Mouse (Mus musculus) midbrain, embryonic 16.5 days (tissue): ENCODE results near the gene Dguok. TPM values are rescaled to one million over a fixed set of nuclear protein-coding genes. Genes with fewer than 3 reads are reported as not detected.

Experiments used
- ATAC-seq: fragments of 200-750 bp; cut with Nextera tagmentation; 2 replicates; pipeline ENCODE4 v1.8.0; 2017; ENCODE audit warnings: moderate TSS enrichment
- H3K27ac ChIP-seq: fragments of 300-500 bp; sonication (generic); 2 replicates; pipeline ENCODE4 v1.5.1; 2014; ENCODE audit warnings: mild to moderate bottlenecking, low read length, mixed read lengths
- H3K27me3 ChIP-seq: fragments of 300-500 bp; sonication (generic); 2 replicates; pipeline ENCODE4 v1.6.1; 2014; ENCODE audit warnings: low read depth, low read length, mixed read lengths; ENCODE audit not compliant: control insufficient read depth, insufficient read depth
- H3K36me3 ChIP-seq: fragments of 300-500 bp; sonication (generic); 2 replicates; pipeline ENCODE4 v1.6.1; 2014; ENCODE audit warnings: mild to moderate bottlenecking, low read length, moderate library complexity, mixed read lengths; ENCODE audit not compliant: control insufficient read depth, insufficient read depth
- H3K4me1 ChIP-seq: fragments of 300-500 bp; sonication (generic); 2 replicates; pipeline ENCODE4 v1.6.1; 2014; ENCODE audit warnings: mild to moderate bottlenecking, low read length, mixed read lengths; ENCODE audit not compliant: control insufficient read depth, insufficient read depth
- H3K4me2 ChIP-seq: fragments of 300-500 bp; sonication (generic); 2 replicates; pipeline ENCODE4 v1.6.1; 2014; ENCODE audit warnings: mild to moderate bottlenecking, low read length, mixed read lengths
- H3K4me3 ChIP-seq: fragments of 300-500 bp; sonication (generic); 2 replicates; pipeline ENCODE4 v1.5.1; 2014; ENCODE audit warnings: low read depth, mild to moderate bottlenecking, low read length, moderate library complexity, mixed read lengths
- H3K9ac ChIP-seq: fragments of 300-500 bp; sonication (generic); 2 replicates; pipeline ENCODE4 v1.6.1; 2014; ENCODE audit warnings: low read depth, low read length, mixed read lengths
- H3K9me3 ChIP-seq: fragments of 300-500 bp; sonication (generic); replicated peaks from 2 replicates; pipeline ENCODE4 v1.6.1; 2014; ENCODE audit warnings: mild to moderate bottlenecking, low read length, mixed read lengths; ENCODE audit not compliant: control insufficient read depth, poor library complexity, severe bottlenecking
- WGBS: fragments of 180-500 bp; shearing (Covaris S2); extraction: QIAGEN DNeasy Blood & Tissue Kit; methylation state at CpG from one replicate; pipeline ENCODE4 v1.1.7; 2014; 5-methylcytosine and 5-hydroxymethylcytosine counted together
- polyA plus RNA-seq: library from polyadenylated mRNA; unstranded; fragments of >200 nt; fragmentation: Nextera tagmentation; extraction: Ambion mirVana; gene quantifications from 2 replicates; pipeline ENCODE4 v1.2.1, GENCODE M21; 2015

The Dguok gene
- polyA plus RNA-seq, 1 experiment from 2014 or later = 72.5 TPM

GRCm38 (mm10) chr6:83503361-83503760, 3.4 kb downstream of the Dguok start:
- Histone ChIP-seq H3K27me3 (no peaks in the 10 kb centered on the region), H3K4me1 (peaks cover 19% of the 10 kb centered on the region), H3K36me3 (no peaks in the 10 kb centered on the region), H3K9me3 (0 out of 2 replicates have a peak, but pooled peaks cover 2% of the 10 kb centered on the region), H3K9ac (no peak overlapping the region), H3K27ac (no peak overlapping the region), H3K4me2 (no peak overlapping the region), H3K4me3 (no peak overlapping the region)
- ATAC-seq = no peak
- WGBS = 88% methylated on average over 3 of the region's 3 CpGs

- Histone ChIP-seq H3K9me3 (0 out of 2 replicates have a peak, but pooled peaks cover 2% of the 10 kb centered on the region), H3K36me3 (no peaks in the 10 kb centered on the region), H3K9ac (no peak overlapping the region), H3K4me3 (no peak overlapping the region), H3K27me3 (no peaks in the 10 kb centered on the region), H3K4me1 (peaks cover 18% of the 10 kb centered on the region), H3K4me2 (no peak overlapping the region), H3K27ac (no peak overlapping the region)
- 91% methylated on average over 3 of the region's 3 CpGs for WGBS
- ATAC-seq = no peak
These were observed 4.1 kb downstream of the Dguok start for GRCm38 (mm10) chr6:83502656-83503055.

GRCm38 (mm10) chr6:83501524-83502310, 5.1 kb downstream of the Dguok start:
- Histone ChIP-seq H3K4me1 (peaks cover 12% of the 10 kb centered on the region), H3K9me3 (0 out of 2 replicates have a peak, but pooled peaks cover 2% of the 10 kb centered on the region), H3K4me3 (no peak overlapping the region), H3K27me3 (no peaks in the 10 kb centered on the region), H3K4me2 (no peak overlapping the region), H3K27ac (no peak overlapping the region), H3K36me3 (no peaks in the 10 kb centered on the region), H3K9ac (no peak overlapping the region)
- ATAC-seq = no peak
- WGBS = 62% methylated on average over 9 of the region's 9 CpGs

GRCm38 (mm10) chr6:83500462-83500861, 6.3 kb downstream of the Dguok start:
- H3K27ac ChIP-seq = no peak overlapping the region
- peaks cover 5% of the 10 kb centered on the region for H3K4me1 ChIP-seq
- H3K27me3 ChIP-seq = no peaks in the 10 kb centered on the region
- no peak for ATAC-seq
- WGBS = 76% methylated on average over 3 of the region's 3 CpGs
- H3K9me3 ChIP-seq = 0 out of 2 replicates have a peak, but pooled peaks cover 2% of the 10 kb centered on the region
- no peak overlapping the region for H3K4me2 ChIP-seq
- H3K4me3 ChIP-seq = no peak overlapping the region
- no peak overlapping the region for H3K9ac ChIP-seq
- H3K36me3 ChIP-seq = no peaks in the 10 kb centered on the region

- no peaks in the 10 kb centered on the region for H3K4me1 ChIP-seq
- no peak overlapping the region for H3K27ac ChIP-seq
- H3K4me3 ChIP-seq = no peak overlapping the region
- no peaks in the 10 kb centered on the region for H3K27me3 ChIP-seq
- H3K36me3 ChIP-seq = no peaks in the 10 kb centered on the region
- H3K9ac ChIP-seq = no peak overlapping the region
- H3K9me3 ChIP-seq = 0 out of 2 replicates have a peak, but pooled peaks cover 2% of the 10 kb centered on the region
- WGBS = 95% methylated on average over 10 of the region's 10 CpGs
- H3K4me2 ChIP-seq = no peak overlapping the region
- no peak for ATAC-seq
These were observed 7.7 kb downstream of the Dguok start for GRCm38 (mm10) chr6:83499078-83499477.

- no peak overlapping the region for H3K9ac ChIP-seq
- 87% methylated on average over 22 of the region's 22 CpGs for WGBS
- ATAC-seq = no peak
These were observed 9.7 kb downstream of the Dguok start for GRCm38 (mm10) chr6:83496753-83497710.

GRCm38 (mm10) chr6:83496009-83496752, 10.6 kb downstream of the Dguok start:
- WGBS = 90% methylated on average over 9 of the region's 9 CpGs
- no peak for ATAC-seq
- H3K27ac ChIP-seq = no peak overlapping the region
- peaks cover 6% of the 10 kb centered on the region; the same call in 1 of the 2 replicates for H3K36me3 ChIP-seq
- H3K4me3 ChIP-seq = no peak overlapping the region
- 0 out of 2 replicates have a peak, but pooled peaks cover 2% of the 10 kb centered on the region for H3K9me3 ChIP-seq
- H3K9ac ChIP-seq = no peak overlapping the region
- no peak overlapping the region for H3K4me2 ChIP-seq
- no peaks in the 10 kb centered on the region for H3K27me3 ChIP-seq
- no peaks in the 10 kb centered on the region for H3K4me1 ChIP-seq

More at GRCm38 (mm10) chr6:83496753-83497710, 9.7 kb downstream of the Dguok start:
- Histone ChIP-seq H3K4me1 (no peaks in the 10 kb centered on the region), H3K27ac (no peak overlapping the region), H3K36me3 (peaks cover 6% of the 10 kb centered on the region; the same call in 1 of the 2 replicates), H3K27me3 (no peaks in the 10 kb centered on the region), H3K4me3 (no peak overlapping the region), H3K9me3 (0 out of 2 replicates have a peak, but pooled peaks cover 2% of the 10 kb centered on the region), H3K4me2 (no peak overlapping the region)

- ATAC-seq = no peak
- Histone ChIP-seq H3K9me3 (no peaks in the 10 kb centered on the region), H3K4me2 (no peak overlapping the region), H3K27me3 (no peaks in the 10 kb centered on the region), H3K4me3 (no peak overlapping the region), H3K9ac (no peak overlapping the region), H3K27ac (no peak overlapping the region), H3K4me1 (no peaks in the 10 kb centered on the region), H3K36me3 (peaks cover 30% of the 10 kb centered on the region)
- WGBS = 87% methylated on average over 4 of the region's 4 CpGs
These were observed 16.1 kb downstream of the Dguok start for GRCm38 (mm10) chr6:83490622-83491021.
